Mouse (Mus musculus) olfactory bulb, adult 2 months (tissue): Measurements from ENCODE around the gene Brcc3. TPM values are rescaled to one million over a fixed set of nuclear protein-coding genes. Genes with fewer than 3 reads are reported as not detected.
A peak's percentile ranks its signal among the peaks of the same experiment; 100 is the strongest.

Source experiments
- H3K27ac ChIP-seq: fragments of 200-500 bp; 2 replicates; pipeline ENCODE4 v1.5.1; 2012; ENCODE audit warnings: low read depth, low read length; ENCODE audit not compliant: insufficient read depth
- H3K4me1 ChIP-seq: fragments of 200-500 bp; 2 replicates; pipeline ENCODE4 v1.6.1; 2012; ENCODE audit warnings: low read length; ENCODE audit not compliant: control insufficient read depth, insufficient read depth
- H3K4me3 ChIP-seq: fragments of 200-500 bp; 2 replicates; pipeline ENCODE4 v1.5.1; 2012; ENCODE audit warnings: mild to moderate bottlenecking, low read depth, low read length, moderate library complexity; ENCODE audit not compliant: insufficient read depth
- CTCF ChIP-seq: fragments of 200-500 bp; IDR thresholded peaks from 2 replicates; pipeline ENCODE4 v1.5.1; 2012; ENCODE audit warnings: low read depth, mild to moderate bottlenecking, low read length, moderate library complexity; ENCODE audit not compliant: insufficient read depth
- POLR2A ChIP-seq: fragments of 200-500 bp; IDR thresholded peaks from 2 replicates; pipeline ENCODE4 v1.6.1; 2012; ENCODE audit warnings: mild to moderate bottlenecking, low read depth, low read length, moderate library complexity; ENCODE audit not compliant: insufficient read depth
- WGBS: fragments of 180-500 bp; shearing (Covaris S2); methylation state at CpG from one replicate; pipeline ENCODE4 v1.1.7; 2018; 5-methylcytosine and 5-hydroxymethylcytosine counted together
- polyA plus RNA-seq: library from polyadenylated mRNA; stranded (reverse); fragments of >200 nt; gene quantifications from 2 replicates; pipeline ENCODE4 v1.2.4, GENCODE M21; 2012; ENCODE audit warnings: low replicate concordance; ENCODE audit not compliant: missing spikeins, insufficient read depth, insufficient read length

Gene Brcc3
- not detected in 2 replicates for polyA plus RNA-seq

DNA sequence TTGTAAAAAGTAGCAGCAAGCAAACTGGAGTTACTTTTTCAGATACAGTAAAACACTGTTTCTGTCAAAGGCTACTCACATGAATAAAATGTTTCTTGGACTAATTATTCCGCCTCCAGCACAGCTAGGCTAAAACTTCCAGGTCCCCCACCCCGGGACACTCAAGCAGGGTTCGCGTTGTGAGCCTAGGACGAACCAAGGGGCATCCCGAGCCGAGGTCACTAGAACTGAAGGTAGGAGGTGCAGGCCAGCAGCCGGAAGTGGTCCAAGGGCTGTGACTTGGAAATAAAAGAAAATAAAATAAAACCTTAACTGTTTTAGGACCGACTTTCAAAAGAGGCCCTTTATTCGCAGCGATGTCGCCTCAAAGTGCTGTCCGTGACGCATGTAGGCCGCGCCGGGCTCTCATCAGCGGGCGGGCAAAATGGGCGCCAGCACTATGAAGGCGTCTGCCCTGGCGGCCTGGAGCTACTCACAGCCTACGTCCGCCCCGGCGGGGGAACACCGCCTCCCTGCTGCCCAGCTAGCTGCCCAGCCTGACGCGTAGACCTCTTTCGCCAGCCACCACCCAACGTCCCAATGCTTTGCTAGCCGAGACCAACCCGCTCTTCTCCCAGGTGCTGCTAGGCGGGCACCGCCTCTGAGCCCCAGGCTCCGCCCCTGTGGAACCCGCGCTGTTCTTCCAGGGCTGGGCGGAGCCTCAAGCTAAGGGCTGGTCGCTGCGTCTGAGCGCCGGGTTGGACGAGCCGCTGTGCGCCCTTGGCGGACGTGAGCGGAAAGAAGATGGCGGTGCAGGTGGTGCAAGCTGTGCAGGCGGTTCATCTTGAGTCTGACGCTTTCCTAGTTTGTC, at the start of gene Brcc3, which contains the start of the genes Cmc4 and Mtcp1:
TSS of gene Brcc3 (plus strand) at position 693 of the 850 bp plus-strand sequence.
TSS of gene Cmc4 (minus strand) at position 649 of the 850 bp plus-strand sequence.
TSS of gene Mtcp1 (minus strand) at position 653 of the 850 bp plus-strand sequence.
- Histone ChIP-seq H3K4me3 (peak within 1 kb of the TSS; percentile 72), H3K27ac (peak within 1 kb of the TSS; percentile 60; the same call in 1 of the 2 replicates), H3K4me1 (no peaks in the 10 kb centered on the region)
- TF ChIP-seq CTCF (no peak), POLR2A (peak; percentile 66)
- 15% methylated on average over 52 of the region's 52 CpGs for WGBS

- Histone ChIP-seq H3K4me1 (no peaks in the 10 kb centered on the region), H3K4me3 (no peak overlapping the region), H3K27ac (no peak overlapping the region)
- TF ChIP-seq POLR2A = no peak
- no peak for TF ChIP-seq CTCF
Observed at GRCm38 (mm10) chrX:75370197-75370596, 46.2 kb upstream of the Brcc3 start.

DNA sequence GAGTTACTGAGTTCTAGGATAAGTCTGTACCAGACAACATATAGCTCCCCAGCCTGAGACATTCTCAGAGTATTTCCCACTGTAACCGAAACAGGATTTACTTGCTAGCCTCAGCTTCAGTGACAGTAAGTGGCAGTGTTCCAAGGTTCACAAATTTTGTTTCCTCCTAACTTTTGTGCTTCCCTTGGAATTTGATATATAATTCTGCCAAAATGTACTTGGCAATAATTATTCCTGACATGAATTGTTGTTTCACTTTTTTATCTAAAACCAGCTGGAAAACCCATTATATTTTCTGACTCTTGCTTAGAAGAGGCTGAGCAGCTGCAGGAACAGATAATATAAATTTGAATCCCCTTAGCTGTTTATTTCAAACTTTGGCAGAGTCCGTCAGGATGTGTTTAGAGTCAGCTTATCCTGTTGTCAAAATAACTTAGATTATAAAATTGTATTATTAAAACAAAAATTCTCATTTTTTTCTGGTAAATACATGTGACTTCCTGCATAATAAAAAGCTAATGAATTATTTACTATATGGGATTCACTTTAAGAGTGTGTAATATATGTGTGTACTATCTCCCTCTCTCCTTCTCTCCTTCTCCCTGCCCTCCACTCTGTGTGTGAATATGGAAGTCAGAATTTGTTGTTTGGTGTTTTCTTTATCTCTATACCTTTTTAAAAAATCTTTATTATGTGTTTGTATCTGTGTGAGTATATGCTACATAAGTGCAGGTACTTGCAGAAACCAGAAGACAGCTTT, 43.6 kb upstream of the Brcc3 start:
- WGBS = 58% methylated on average over 2 of the region's 2 CpGs
- no peak overlapping the region for H3K4me3 ChIP-seq
- H3K27ac ChIP-seq = no peak overlapping the region
- TF ChIP-seq CTCF = no peak
- no peak for TF ChIP-seq POLR2A
- no peaks in the 10 kb centered on the region for H3K4me1 ChIP-seq

- TF ChIP-seq POLR2A = no peak
- no peak for TF ChIP-seq CTCF
- Histone ChIP-seq H3K4me3 (no peak overlapping the region), H3K4me1 (no peaks in the 10 kb centered on the region), H3K27ac (no peak overlapping the region)
Observed at GRCm38 (mm10) chrX:75376815-75377214, 39.6 kb upstream of the Brcc3 start.

- Histone ChIP-seq H3K4me1 (no peaks in the 10 kb centered on the region), H3K27ac (no peak overlapping the region), H3K4me3 (no peak overlapping the region)
- WGBS = 84% methylated on average over 1 of the region's 1 CpGs
- no peak for TF ChIP-seq CTCF
- no peak for TF ChIP-seq POLR2A
Observed at GRCm38 (mm10) chrX:75381176-75381575, 35.3 kb upstream of the Brcc3 start.

DNA sequence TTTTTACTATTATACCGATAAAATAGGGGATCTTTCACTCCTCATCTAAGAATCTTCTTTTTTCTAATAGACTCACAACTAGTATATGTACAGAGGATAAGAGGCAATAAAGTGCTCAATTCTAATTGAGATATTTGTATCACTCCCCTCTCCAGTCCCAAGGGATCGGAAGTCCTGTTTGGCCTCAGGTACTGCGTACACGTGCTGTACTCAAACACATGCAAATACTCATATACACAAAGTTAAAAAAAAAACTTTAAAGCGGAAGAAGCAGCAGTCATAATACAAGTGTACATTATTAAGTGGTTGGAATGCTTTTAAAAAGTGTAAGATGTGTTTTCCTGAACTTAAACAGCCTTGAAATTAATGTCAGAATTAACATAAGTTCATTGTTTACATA, 34.7 kb upstream of the Brcc3 start:
- 67% methylated on average over 5 of the region's 5 CpGs for whole genome bisulfite sequencing
- Histone ChIP-seq H3K4me1 (no peaks in the 10 kb centered on the region), H3K27ac (no peak overlapping the region), H3K4me3 (no peak overlapping the region)
- no peak for TF ChIP-seq CTCF
- TF ChIP-seq POLR2A = no peak

DNA sequence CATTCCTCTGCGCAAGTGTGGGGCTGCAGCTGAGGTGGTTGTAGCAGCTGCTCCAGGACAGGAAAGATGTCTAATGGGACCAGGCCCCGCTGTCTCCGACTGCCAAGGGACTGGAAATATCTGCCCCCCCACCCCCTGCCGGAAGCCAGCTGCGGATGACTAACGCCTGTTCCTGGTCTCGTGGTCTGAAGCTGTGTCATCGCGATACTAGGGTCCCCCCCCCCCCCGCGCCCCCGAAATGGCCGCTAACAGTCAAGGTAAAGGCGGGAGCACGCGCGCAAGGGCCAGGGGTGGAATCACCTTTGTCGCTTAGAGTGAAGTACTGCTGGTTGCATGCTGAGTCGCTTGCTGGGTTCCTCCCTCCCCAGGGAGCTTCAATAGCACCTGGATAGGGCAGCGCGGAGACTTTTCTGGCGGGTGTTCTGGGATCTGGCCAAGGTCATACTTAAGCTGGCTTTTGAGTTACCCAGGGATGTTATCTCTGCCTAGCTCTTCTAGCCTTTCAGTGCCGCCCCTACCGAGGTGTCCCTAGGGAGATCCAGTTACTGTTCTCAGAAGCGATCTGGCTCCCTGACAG, 34.1 kb upstream of the Brcc3 start, which contains the start of the genes Fundc2 and F8:
TSS of gene Fundc2 (plus strand) at position 205 of the 577 bp plus-strand sequence.
TSS of gene F8 (minus strand) at position 421 of the 577 bp plus-strand sequence.
- Histone ChIP-seq H3K27ac (peak within 1 kb of the TSS; percentile 92), H3K4me1 (no peaks in the 10 kb centered on the region), H3K4me3 (peak within 1 kb of the TSS; percentile 94)
- 16% methylated on average over 25 of the region's 25 CpGs for WGBS
- TF ChIP-seq CTCF = no peak
- TF ChIP-seq POLR2A = peak; percentile 58

DNA sequence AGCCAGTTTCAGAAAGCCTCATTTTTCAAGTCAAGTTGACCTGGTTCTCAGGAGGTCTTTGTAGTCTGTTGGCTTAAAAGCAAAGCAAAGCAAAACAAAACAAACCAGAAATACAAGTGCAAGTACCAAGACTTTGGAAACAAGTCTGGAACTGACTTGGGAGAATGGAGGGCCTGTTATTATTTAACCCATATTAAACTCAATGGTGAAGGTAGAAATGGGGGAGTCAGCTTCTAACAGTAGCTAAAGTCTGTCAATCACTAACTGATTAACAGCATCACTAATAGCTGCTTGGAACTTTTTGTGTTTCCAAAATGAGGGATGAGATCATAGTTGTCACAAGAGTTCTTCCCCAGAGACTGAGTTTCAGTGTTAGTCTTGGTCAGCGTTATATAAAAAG, 17.0 kb upstream of the Brcc3 start:
- H3K4me3 ChIP-seq = no peak overlapping the region
- WGBS = 69% methylated on average over 1 of the region's 1 CpGs
- no peaks in the 10 kb centered on the region for H3K4me1 ChIP-seq
- no peak overlapping the region for H3K27ac ChIP-seq
- TF ChIP-seq CTCF = no peak
- TF ChIP-seq POLR2A = no peak
